Comparison of ENCODE assay signal across 8 mouse cellular contexts in genomic region chr9:120190891-120191290, GRCm38 (mm10). TPM values are rescaled to one million over a fixed set of nuclear protein-coding genes. Genes with fewer than 3 reads are reported as not detected.
DNase-seq lines count a peak whose midpoint lies in the region; ATAC-seq and TF ChIP-seq lines count a peak whose summit lies in the region.

No protein-coding gene starts in this region.

- no peak for TF ChIP-seq CTCF in lung, postnatal 0 days (IDR thresholded peaks at IDR 0.05)
- TF ChIP-seq CTCF in embryonic fibroblast, embryonic 13.5 days (IDR thresholded peaks at IDR 0.05; ENCODE audit: borderline replicate concordance, insufficient read depth, low read length), result no peak

- DNase-seq in lung, postnatal 0 days (ENCODE audit: low spot score), result peak; percentile 40
- no peak for DNase-seq in lung, postnatal 14 days
- peak; percentile 4 for DNase-seq in skeletal muscle tissue, adult 2 months (ENCODE audit: low read depth, low spot score)
- DNase-seq in spleen, postnatal 14 days (ENCODE audit: low spot score in 2 of 2), result no peak
- DNase-seq in left cerebral cortex, adult 11 months (ENCODE audit: low spot score), result no peak
- DNase-seq in frontal cortex, postnatal 25 days (ENCODE audit: low spot score in 2 of 2), result no peak

- no peaks in the 10 kb centered on the region for H3K4me1 ChIP-seq in lung, postnatal 0 days (ENCODE audit: insufficient read depth, low read depth, low read length)
- no peaks in the 10 kb centered on the region for H3K4me1 ChIP-seq in embryonic fibroblast, embryonic 13.5 days (ENCODE audit: control insufficient read depth, insufficient read depth, low read length)
- H3K4me1 ChIP-seq in limb, embryonic 13.5 days, result 0 out of 2 replicates have a peak, but pooled peaks cover 2% of the 10 kb centered on the region

- H3K27ac ChIP-seq in lung, postnatal 0 days (ENCODE audit: low read length), result no peak overlapping the region
- no peak overlapping the region for H3K27ac ChIP-seq in embryonic fibroblast, embryonic 13.5 days (ENCODE audit: insufficient read depth, low read length)
- H3K27ac ChIP-seq in limb, embryonic 13.5 days, result no peak overlapping the region

- no peak for TF ChIP-seq POLR2A in embryonic fibroblast, embryonic 13.5 days (IDR thresholded peaks at IDR 0.05; ENCODE audit: low read depth, low read length)

- TF ChIP-seq EP300 in lung, postnatal 0 days (IDR thresholded peaks at IDR 0.05), result no peak

- H3K27me3 ChIP-seq in lung, postnatal 0 days (replicated peaks; ENCODE audit: insufficient read depth, low read length), result no peaks in the 10 kb centered on the region
- peaks cover 9% of the 10 kb centered on the region for H3K27me3 ChIP-seq in limb, embryonic 13.5 days

- WGBS in lung, postnatal 0 days, result 42% methylated on average over 13 of the region's 13 CpGs
- 54% methylated on average over 13 of the region's 13 CpGs for WGBS in limb, embryonic 13.5 days

- no peaks in the 10 kb centered on the region for H3K9me3 ChIP-seq in lung, postnatal 0 days (ENCODE audit: low read length)
- H3K9me3 ChIP-seq in limb, embryonic 13.5 days, result no peaks in the 10 kb centered on the region

- H3K4me2 ChIP-seq in lung, postnatal 0 days (replicated peaks; ENCODE audit: low read depth, low read length), result peak overlapping the region; percentile 57
- peak overlapping the region; percentile 58 for H3K4me2 ChIP-seq in limb, embryonic 13.5 days (replicated peaks)

- peak overlapping the region; percentile 38 for H3K4me3 ChIP-seq in lung, postnatal 0 days (ENCODE audit: low read depth, low read length)
- H3K4me3 ChIP-seq in embryonic fibroblast, embryonic 13.5 days (ENCODE audit: insufficient read depth, low read length), result peak overlapping the region; percentile 28
- H3K4me3 ChIP-seq in limb, embryonic 13.5 days, result peak overlapping the region; percentile 38

- ATAC-seq in lung, postnatal 0 days, result 0 out of 2 replicates have a peak, but pooled peaks have one; percentile 26
- no peak for ATAC-seq in limb, embryonic 13.5 days (ENCODE audit: low FRiP score, low read depth)

- no peak overlapping the region for H3K9ac ChIP-seq in lung, postnatal 0 days (replicated peaks; ENCODE audit: low read depth)
- H3K9ac ChIP-seq in limb, embryonic 13.5 days, result peak overlapping the region; percentile 48

- no peaks in the 10 kb centered on the region for H3K36me3 ChIP-seq in lung, postnatal 0 days (ENCODE audit: insufficient read depth, low read length)
- H3K36me3 ChIP-seq in limb, embryonic 13.5 days, result no peaks in the 10 kb centered on the region

RNA-seq across cellular contexts. Expression of gene Mobp, which starts 41.4 kb away (rescaled TPM):
- not detected in 2 replicates for polyA plus RNA-seq in lung, postnatal 0 days (2015; fragmentation: Nextera tagmentation; extraction: Ambion mirVana)
- not detected in 2 replicates for polyA plus RNA-seq in embryonic fibroblast, embryonic 13.5 days (2011; ENCODE audit: insufficient read length, low read depth, missing spikeins)
- polyA plus RNA-seq in limb, embryonic 13.5 days (2015; fragmentation: Nextera tagmentation; extraction: Ambion mirVana), result not detected in 2 replicates

Comparison
In these comparisons a context has a peak if more than half of its experiments do, and no peak if none do; other contexts are left out.
1. DNase-seq: peak in lung, postnatal 0 days (single experiment) and skeletal muscle tissue, adult 2 months (single experiment); none in lung, postnatal 14 days (single experiment), spleen, postnatal 14 days (0 of 2), left cerebral cortex, adult 11 months (single experiment) and frontal cortex, postnatal 25 days (0 of 2).
2. Peak in every context shown above with its lines, with median percentiles within 50 percentile points of each other: H3K4me3 ChIP-seq.